Mouse (Mus musculus) forebrain, postnatal 0 days (tissue): Measurements from ENCODE around the gene Lipt2. TPM values are rescaled to one million over a fixed set of nuclear protein-coding genes. Genes with fewer than 3 reads are reported as not detected.

Source experiments
- ATAC-seq: fragments of 200-750 bp; cut with Nextera tagmentation; 2 replicates; pipeline ENCODE4 v1.8.0; 2017; ENCODE audit warnings: mild to moderate bottlenecking, moderate library complexity
- DNase-seq: peaks from one replicate; pipeline ENCODE4 v3.0.0-alpha.2; 2015
- H3K27ac ChIP-seq: fragments of 300-500 bp; sonication (generic); 2 replicates; pipeline ENCODE4 v1.5.1; 2014; ENCODE audit warnings: low read depth, mild to moderate bottlenecking, antibody characterized with exemption, low read length, moderate library complexity, mixed read lengths
- H3K27me3 ChIP-seq: fragments of 300-500 bp; sonication (generic); 2 replicates; pipeline ENCODE4 v1.6.1; 2014; ENCODE audit warnings: mild to moderate bottlenecking, low read length, mixed read lengths; ENCODE audit not compliant: insufficient read depth
- H3K36me3 ChIP-seq: fragments of 300-500 bp; sonication (generic); 2 replicates; pipeline ENCODE4 v1.6.1; 2014; ENCODE audit warnings: mild to moderate bottlenecking, moderate library complexity; ENCODE audit not compliant: insufficient read depth
- H3K4me1 ChIP-seq: fragments of 300-500 bp; sonication (generic); 2 replicates; pipeline ENCODE4 v1.6.1; 2014; ENCODE audit warnings: antibody characterized with exemption; ENCODE audit not compliant: insufficient read depth
- H3K4me2 ChIP-seq: fragments of 300-500 bp; sonication (generic); 2 replicates; pipeline ENCODE4 v1.6.1; 2014; ENCODE audit warnings: low read depth, mild to moderate bottlenecking, moderate library complexity
- H3K4me3 ChIP-seq: fragments of 300-500 bp; sonication (generic); 2 replicates; pipeline ENCODE4 v1.5.1; 2014; ENCODE audit warnings: low read depth, low read length, mixed read lengths
- H3K9ac ChIP-seq: fragments of 300-500 bp; sonication (generic); 2 replicates; pipeline ENCODE4 v1.6.1; 2014; ENCODE audit warnings: mild to moderate bottlenecking
- H3K9me3 ChIP-seq: fragments of 300-500 bp; sonication (generic); 2 replicates; pipeline ENCODE4 v1.6.1; 2016; ENCODE audit warnings: low read length
- CTCF ChIP-seq: sonication (generic); IDR thresholded peaks from 2 replicates; pipeline ENCODE4 v1.5.1; 2016; ENCODE audit warnings: antibody characterized with exemption, control low read depth, low read depth
- WGBS: fragments of 180-500 bp; shearing (Covaris S2); extraction: QIAGEN DNeasy Blood & Tissue Kit; methylation state at CpG from one replicate; pipeline ENCODE4 v1.1.7; 2014; 5-methylcytosine and 5-hydroxymethylcytosine counted together
- polyA plus RNA-seq: library from polyadenylated mRNA; unstranded; fragments of >200 nt; fragmentation: Nextera tagmentation; extraction: Ambion mirVana; gene quantifications from 2 replicates; pipeline ENCODE4 v1.2.1, GENCODE M21; 2015
- total RNA-seq: library from RNA; depleted of rRNA; stranded (reverse); fragments of >200 nt; gene quantifications from 2 replicates; pipeline ENCODE4 v1.2.3, GENCODE M21; 2014

Lipt2 gene
- total and polyA plus RNA-seq, 2 experiments from 2014 or later = 15.9 to 20.3 TPM

GRCm38 (mm10) chr7:100124211-100124610 lies 34.9 kb upstream of the Lipt2 start:
- Histone ChIP-seq H3K9me3 (no peaks in the 10 kb centered on the region), H3K27me3 (no peaks in the 10 kb centered on the region), H3K4me2 (no peak overlapping the region), H3K4me3 (no peak overlapping the region), H3K9ac (no peak overlapping the region), H3K36me3 (no peaks in the 10 kb centered on the region), H3K27ac (no peak overlapping the region), H3K4me1 (peaks cover 9% of the 10 kb centered on the region; the same call in 1 of the 2 replicates)
- DNase-seq = peak; percentile 19
- WGBS = 73% methylated on average over 2 of the region's 2 CpGs
- TF ChIP-seq CTCF = peak; percentile 55
- no peak for ATAC-seq

GRCm38 (mm10) chr7:100125166-100125565 lies 33.9 kb upstream of the Lipt2 start:
- no peak for DNase-seq
- Histone ChIP-seq H3K9ac (no peak overlapping the region), H3K27ac (no peak overlapping the region), H3K27me3 (no peaks in the 10 kb centered on the region), H3K9me3 (no peaks in the 10 kb centered on the region), H3K4me2 (no peak overlapping the region), H3K4me1 (peaks cover 6% of the 10 kb centered on the region; the same call in 1 of the 2 replicates), H3K4me3 (no peak overlapping the region), H3K36me3 (no peaks in the 10 kb centered on the region)
- ATAC-seq = no peak
- WGBS = 62% methylated on average over 4 of the region's 4 CpGs
- TF ChIP-seq CTCF = no peak

GRCm38 (mm10) chr7:100126514-100126913 lies 32.6 kb upstream of the Lipt2 start:
- ATAC-seq = no peak
- WGBS = 77% methylated on average over 7 of the region's 7 CpGs
- no peaks in the 10 kb centered on the region for H3K36me3 ChIP-seq

GRCm38 (mm10) chr7:100128262-100129041 lies 30.6 kb upstream of the Lipt2 start:
- DNase-seq (no peak), ATAC-seq (no peak)
- WGBS = 85% methylated on average over 7 of the region's 7 CpGs
- Histone ChIP-seq H3K4me1 (no peaks in the 10 kb centered on the region), H3K36me3 (no peaks in the 10 kb centered on the region), H3K27me3 (no peaks in the 10 kb centered on the region), H3K4me3 (no peak overlapping the region), H3K27ac (no peak overlapping the region), H3K9ac (no peak overlapping the region), H3K4me2 (no peak overlapping the region), H3K9me3 (no peaks in the 10 kb centered on the region)
- no peak for TF ChIP-seq CTCF

More at GRCm38 (mm10) chr7:100126514-100126913, 32.6 kb upstream of the Lipt2 start:
- H3K9me3 ChIP-seq = no peaks in the 10 kb centered on the region
- H3K4me3 ChIP-seq = no peak overlapping the region
- no peak overlapping the region for H3K27ac ChIP-seq
- DNase-seq = no peak
- no peaks in the 10 kb centered on the region for H3K4me1 ChIP-seq
- TF ChIP-seq CTCF = no peak
- H3K9ac ChIP-seq = no peak overlapping the region
- no peak overlapping the region for H3K4me2 ChIP-seq
- H3K27me3 ChIP-seq = no peaks in the 10 kb centered on the region

GRCm38 (mm10) chr7:100130592-100130991 lies 28.5 kb upstream of the Lipt2 start:
- no peak overlapping the region for H3K9ac ChIP-seq
- no peaks in the 10 kb centered on the region for H3K4me1 ChIP-seq
- H3K27ac ChIP-seq = no peak overlapping the region
- no peaks in the 10 kb centered on the region for H3K36me3 ChIP-seq
- ATAC-seq (no peak), DNase-seq (no peak)
- H3K4me2 ChIP-seq = no peak overlapping the region
- no peaks in the 10 kb centered on the region for H3K27me3 ChIP-seq
- 79% methylated on average over 6 of the region's 6 CpGs for WGBS
- no peak for TF ChIP-seq CTCF
- no peaks in the 10 kb centered on the region for H3K9me3 ChIP-seq
- no peak overlapping the region for H3K4me3 ChIP-seq

- Histone ChIP-seq H3K4me3 (no peak overlapping the region), H3K9me3 (no peaks in the 10 kb centered on the region), H3K4me2 (no peak overlapping the region), H3K27me3 (no peaks in the 10 kb centered on the region), H3K27ac (no peak overlapping the region), H3K36me3 (no peaks in the 10 kb centered on the region), H3K4me1 (no peaks in the 10 kb centered on the region), H3K9ac (no peak overlapping the region)
- no peak for TF ChIP-seq CTCF
- no peak for DNase-seq
- ATAC-seq = no peak
- 50% methylated on average over 1 of the region's 1 CpGs for WGBS
These were observed 26.7 kb upstream of the Lipt2 start for GRCm38 (mm10) chr7:100132379-100132778.

- ATAC-seq (no peak), DNase-seq (no peak)
- no peak overlapping the region for H3K4me2 ChIP-seq
- no peaks in the 10 kb centered on the region for H3K4me1 ChIP-seq
- no peak overlapping the region for H3K4me3 ChIP-seq
- 86% methylated on average over 9 of the region's 9 CpGs for WGBS
- no peak overlapping the region for H3K27ac ChIP-seq
- no peak for TF ChIP-seq CTCF
- H3K9me3 ChIP-seq = no peaks in the 10 kb centered on the region
- H3K27me3 ChIP-seq = no peaks in the 10 kb centered on the region
- no peak overlapping the region for H3K9ac ChIP-seq
- H3K36me3 ChIP-seq = no peaks in the 10 kb centered on the region
These were observed 22.0 kb upstream of the Lipt2 start for GRCm38 (mm10) chr7:100137038-100137437.
